Mouse (Mus musculus) ES-Bruce4 (cell line): ENCODE data around the gene Vps9d1. TPM values are rescaled to one million over a fixed set of nuclear protein-coding genes. Genes with fewer than 3 reads are reported as not detected.
A peak's percentile ranks its signal among the peaks of the same experiment; 100 is the strongest.

Experiments used
- H3K27ac ChIP-seq: 2 replicates; pipeline ENCODE4 v1.5.1; 2012; ENCODE audit warnings: low read length, inconsistent platforms; ENCODE audit not compliant: insufficient read depth
- H3K27me3 ChIP-seq: 2 replicates; pipeline ENCODE4 v1.6.1; 2012; ENCODE audit warnings: mild to moderate bottlenecking, low read length, inconsistent platforms; ENCODE audit not compliant: control insufficient read depth, poor library complexity, insufficient read depth, severe bottlenecking
- H3K36me3 ChIP-seq: 2 replicates; pipeline ENCODE4 v1.6.1; 2012; ENCODE audit warnings: inconsistent platforms, mild to moderate bottlenecking, low read length, moderate library complexity; ENCODE audit not compliant: control insufficient read depth, poor library complexity, insufficient read depth, severe bottlenecking
- H3K4me1 ChIP-seq: one replicate; pipeline ENCODE4 v1.8.1; 2011; ENCODE audit warnings: low read length; ENCODE audit not compliant: control insufficient read depth, insufficient read depth
- H3K4me3 ChIP-seq: 2 replicates; pipeline ENCODE4 v1.5.1; 2011; ENCODE audit warnings: low read depth, mild to moderate bottlenecking, low read length
- H3K9ac ChIP-seq: 2 replicates; pipeline ENCODE4 v1.6.1; 2012; ENCODE audit warnings: low read depth, mild to moderate bottlenecking, inconsistent platforms; ENCODE audit not compliant: poor library complexity, severe bottlenecking
- H3K9me3 ChIP-seq: replicated peaks from 2 replicates; pipeline ENCODE4 v1.6.1; 2012; ENCODE audit warnings: mild to moderate bottlenecking, low read length, inconsistent platforms; ENCODE audit not compliant: control insufficient read depth, poor library complexity, insufficient read depth, severe bottlenecking
- CTCF ChIP-seq: IDR thresholded peaks from one replicate; pipeline ENCODE4 v1.8.1; 2011; ENCODE audit warnings: low read depth, low read length
- EP300 ChIP-seq: IDR thresholded peaks from 2 replicates; pipeline ENCODE4 v1.6.1; 2011; ENCODE audit warnings: low read depth, low read length; ENCODE audit not compliant: insufficient read depth
- POLR2A ChIP-seq: IDR thresholded peaks from one replicate; pipeline ENCODE4 v1.8.1; 2011; ENCODE audit warnings: low read length; ENCODE audit not compliant: insufficient read depth
- polyA plus RNA-seq: library from polyadenylated mRNA; stranded (reverse); fragments of >200 nt; gene quantifications from 2 replicates; pipeline ENCODE4 v1.2.4, GENCODE M21; 2011; ENCODE audit warnings: low read depth; ENCODE audit not compliant: missing spikeins, insufficient read depth, insufficient read length

Vps9d1 gene
- polyA plus RNA-seq, 1 experiment = 8.9 TPM

DNA sequence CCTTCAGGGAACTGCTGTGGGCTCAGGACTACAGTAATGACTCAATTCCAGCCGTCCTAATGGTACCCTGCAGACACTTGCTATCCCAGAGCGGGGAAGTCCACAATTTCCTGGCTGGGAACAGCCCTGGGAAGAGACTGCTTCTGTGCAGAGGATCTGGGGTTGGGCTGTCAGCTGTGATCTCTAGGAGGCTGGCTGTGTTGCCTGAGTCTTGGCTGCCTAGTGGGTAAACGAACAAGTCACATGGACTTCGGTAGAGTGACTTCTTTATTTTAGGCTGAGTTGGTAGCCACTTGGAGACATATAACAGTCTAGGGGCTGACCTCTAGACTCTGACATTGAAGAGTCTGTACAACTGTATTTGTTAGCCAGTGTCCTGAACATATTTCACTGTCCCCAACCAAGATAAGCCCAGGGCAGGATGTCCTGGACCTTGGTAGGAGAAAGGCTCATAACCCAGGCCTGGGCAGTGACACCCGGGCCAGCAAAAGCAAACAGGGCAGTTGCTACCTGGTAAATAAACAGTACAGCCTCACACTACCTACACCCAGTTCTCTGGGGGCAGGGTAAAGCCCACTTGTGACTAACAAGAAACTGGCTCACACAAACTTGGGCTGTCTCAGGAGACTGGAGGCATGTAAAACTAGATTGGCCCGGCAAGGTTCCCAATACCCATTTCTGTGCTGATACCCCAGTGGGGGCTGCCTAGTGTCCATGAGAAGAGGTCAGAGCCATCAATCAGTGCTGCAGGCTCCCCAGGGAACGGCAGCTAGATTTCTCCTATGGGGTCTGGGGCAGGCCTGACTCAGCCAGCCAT lies 11.8 kb downstream of the Vps9d1 start:
- H3K9ac ChIP-seq = no peak overlapping the region
- H3K4me1 ChIP-seq = no peaks in the 10 kb centered on the region
- no peak overlapping the region for H3K27ac ChIP-seq
- no peak for TF ChIP-seq EP300
- TF ChIP-seq POLR2A = no peak
- TF ChIP-seq CTCF = no peak
- no peaks in the 10 kb centered on the region for H3K27me3 ChIP-seq
- H3K9me3 ChIP-seq = no peaks in the 10 kb centered on the region
- H3K4me3 ChIP-seq = no peak overlapping the region
- no peaks in the 10 kb centered on the region for H3K36me3 ChIP-seq

DNA sequence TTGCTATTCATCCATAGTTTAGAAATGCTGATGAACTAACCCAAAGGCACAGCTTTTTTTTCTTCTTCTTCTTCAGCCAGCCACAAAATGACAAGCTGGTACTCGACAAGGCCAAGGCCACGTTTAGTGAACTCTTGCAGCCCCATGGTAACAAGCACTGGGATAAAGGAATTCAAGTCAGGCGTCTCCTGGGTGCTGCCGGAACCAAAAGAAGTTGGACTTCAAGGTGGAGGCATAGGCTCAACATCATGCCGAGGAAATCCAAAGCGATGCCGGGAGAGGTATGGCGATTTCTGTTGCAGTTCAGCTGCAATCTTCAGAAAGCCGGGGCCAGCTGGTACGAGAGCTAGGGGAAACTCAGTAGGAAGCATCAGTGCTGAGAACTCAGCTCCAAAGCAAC lies 14.8 kb downstream of the Vps9d1 start:
- Histone ChIP-seq H3K36me3 (no peaks in the 10 kb centered on the region), H3K27me3 (no peaks in the 10 kb centered on the region), H3K4me1 (no peaks in the 10 kb centered on the region), H3K9ac (no peak overlapping the region), H3K27ac (no peak overlapping the region), H3K4me3 (no peak overlapping the region), H3K9me3 (no peaks in the 10 kb centered on the region)
- TF ChIP-seq EP300 = no peak
- no peak for TF ChIP-seq POLR2A
- TF ChIP-seq CTCF = no peak

- TF ChIP-seq CTCF (peak; percentile 22), POLR2A (no peak), EP300 (no peak)
- Histone ChIP-seq H3K4me3 (peak within 1 kb of the TSS; percentile 61), H3K27me3 (no peaks in the 10 kb centered on the region)
Observed at GRCm38 (mm10) chr8:123235520-123236497, 18.3 kb downstream of the Vps9d1 start, which contains the start of gene Spata2l. Spata2l (minus strand) TSS chr8:123236233.

GRCm38 (mm10) chr8:123234918-123235519 lies 19.1 kb downstream of the Vps9d1 start:
- H3K27me3 ChIP-seq = no peaks in the 10 kb centered on the region
- TF ChIP-seq CTCF = no peak

More at GRCm38 (mm10) chr8:123235520-123236497, 18.3 kb downstream of the Vps9d1 start, which contains the start of gene Spata2l:
- Histone ChIP-seq H3K9ac (peak within 1 kb of the TSS; percentile 16; the same call in 1 of the 2 replicates), H3K27ac (no peak within 1 kb of the TSS), H3K36me3 (no peaks in the 10 kb centered on the region), H3K9me3 (no peaks in the 10 kb centered on the region), H3K4me1 (no peaks in the 10 kb centered on the region)

DNA sequence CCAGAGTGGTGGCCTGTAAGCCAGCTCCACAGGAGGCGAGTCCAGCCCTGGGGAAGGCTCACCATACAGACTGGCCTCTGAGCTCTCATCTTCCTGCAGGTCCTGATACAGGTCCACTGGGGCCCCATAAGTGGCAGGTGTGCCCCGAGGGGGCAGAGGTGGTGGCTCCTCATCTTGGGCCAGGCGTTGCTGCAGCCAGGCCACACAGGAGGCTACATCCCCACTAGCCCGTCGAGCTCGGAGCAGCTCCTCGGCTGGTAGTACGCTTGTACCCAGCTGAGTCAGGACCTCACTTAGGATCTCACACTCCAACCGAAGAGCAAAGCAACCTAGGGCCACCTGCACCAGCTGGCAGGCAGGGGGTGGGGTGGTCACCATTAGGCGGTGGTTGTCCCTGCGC lies 20.4 kb downstream of the Vps9d1 start:
- Histone ChIP-seq H3K27me3 (no peaks in the 10 kb centered on the region), H3K4me1 (no peaks in the 10 kb centered on the region), H3K36me3 (no peaks in the 10 kb centered on the region), H3K27ac (no peak overlapping the region), H3K9me3 (no peaks in the 10 kb centered on the region), H3K4me3 (no peak overlapping the region), H3K9ac (no peak overlapping the region)
- no peak for TF ChIP-seq EP300
- no peak for TF ChIP-seq CTCF
- TF ChIP-seq POLR2A = no peak

More at GRCm38 (mm10) chr8:123234918-123235519, 19.1 kb downstream of the Vps9d1 start:
- H3K9me3 ChIP-seq = no peaks in the 10 kb centered on the region
- H3K27ac ChIP-seq = no peak overlapping the region
- peak overlapping the region; percentile 16; the same call in 1 of the 2 replicates for H3K9ac ChIP-seq
- H3K36me3 ChIP-seq = no peaks in the 10 kb centered on the region
- H3K4me1 ChIP-seq = no peaks in the 10 kb centered on the region
- peak overlapping the region; percentile 61; the same call in 1 of the 2 replicates for H3K4me3 ChIP-seq
